Mouse (Mus musculus) midbrain, embryonic 10.5 days (tissue): ENCODE measurements around the gene Mphosph10. TPM values are rescaled to one million over a fixed set of nuclear protein-coding genes. Genes with fewer than 3 reads are reported as not detected.

Experiments
- DNase-seq: peaks from one replicate; pipeline ENCODE4 v3.0.0-alpha.2; 2017; ENCODE audit warnings: low spot score
- H3K27ac ChIP-seq: fragments of 300-500 bp; sonication (generic); replicated peaks from 2 replicates; pipeline ENCODE4 v1.5.1; 2016; ENCODE audit warnings: mild to moderate bottlenecking
- H3K27me3 ChIP-seq: fragments of 300-500 bp; sonication (generic); 2 replicates; pipeline ENCODE4 v1.6.1; 2016; ENCODE audit warnings: low read depth, mild to moderate bottlenecking; ENCODE audit not compliant: poor library complexity, severe bottlenecking
- H3K36me3 ChIP-seq: fragments of 300-500 bp; sonication (generic); 2 replicates; pipeline ENCODE4 v1.6.1; 2016; ENCODE audit warnings: mild to moderate bottlenecking, moderate library complexity
- H3K4me1 ChIP-seq: fragments of 300-500 bp; sonication (generic); 2 replicates; pipeline ENCODE4 v1.6.1; 2016
- H3K4me3 ChIP-seq: fragments of 300-500 bp; sonication (generic); 2 replicates; pipeline ENCODE4 v1.5.1; 2016; ENCODE audit warnings: mild to moderate bottlenecking, moderate library complexity
- H3K9me3 ChIP-seq: fragments of 300-500 bp; sonication (generic); replicated peaks from 2 replicates; pipeline ENCODE4 v1.6.1; 2016; ENCODE audit warnings: mild to moderate bottlenecking
- WGBS: fragments of 180-500 bp; shearing (Covaris S2); methylation state at CpG from one replicate; pipeline ENCODE4 v1.1.7; 2016; 5-methylcytosine and 5-hydroxymethylcytosine counted together
- polyA plus RNA-seq: library from polyadenylated mRNA; unstranded; fragments of >200 nt; fragmentation: Nextera tagmentation; extraction: Ambion mirVana; gene quantifications from 2 replicates; pipeline ENCODE4 v1.2.1, GENCODE M21; 2016

Gene Mphosph10
- polyA plus RNA-seq, 1 experiment from 2014 or later = 53.0 TPM

- WGBS = 91% methylated on average over 23 of the region's 23 CpGs
- Histone ChIP-seq H3K27me3 (no peaks in the 10 kb centered on the region), H3K36me3 (peaks cover 54% of the 10 kb centered on the region), H3K4me1 (peaks cover 18% of the 10 kb centered on the region), H3K9me3 (no peaks in the 10 kb centered on the region), H3K27ac (no peak overlapping the region), H3K4me3 (no peak overlapping the region)
- DNase-seq = no peak
Observed at GRCm38 (mm10) chr7:64371940-64372878, 19.9 kb downstream of the Mphosph10 start.

GRCm38 (mm10) chr7:64369841-64370240, 22.2 kb downstream of the Mphosph10 start:
- peaks cover 18% of the 10 kb centered on the region for H3K4me1 ChIP-seq
- H3K9me3 ChIP-seq = no peaks in the 10 kb centered on the region
- 93% methylated on average over 6 of the region's 6 CpGs for WGBS
- no peak overlapping the region for H3K27ac ChIP-seq
- no peak for DNase-seq
- no peak overlapping the region for H3K4me3 ChIP-seq
- H3K27me3 ChIP-seq = no peaks in the 10 kb centered on the region
- H3K36me3 ChIP-seq = peaks cover 54% of the 10 kb centered on the region

GRCm38 (mm10) chr7:64365863-64366262, 26.2 kb downstream of the Mphosph10 start:
- Histone ChIP-seq H3K27ac (no peak overlapping the region), H3K9me3 (no peaks in the 10 kb centered on the region), H3K4me1 (no peaks in the 10 kb centered on the region), H3K36me3 (peaks cover 89% of the 10 kb centered on the region), H3K27me3 (no peaks in the 10 kb centered on the region), H3K4me3 (no peak overlapping the region)
- no peak for DNase-seq
- 95% methylated on average over 5 of the region's 5 CpGs for WGBS

- peaks cover 89% of the 10 kb centered on the region for H3K36me3 ChIP-seq
- H3K4me3 ChIP-seq = no peak overlapping the region
- no peak for DNase-seq
- no peak overlapping the region for H3K27ac ChIP-seq
- WGBS = 84% methylated on average over 3 of the region's 3 CpGs
- no peaks in the 10 kb centered on the region for H3K27me3 ChIP-seq
- 0 out of 2 replicates have a peak, but pooled peaks cover 2% of the 10 kb centered on the region for H3K4me1 ChIP-seq
- no peaks in the 10 kb centered on the region for H3K9me3 ChIP-seq
Observed at GRCm38 (mm10) chr7:64360586-64360945, 31.5 kb downstream of the Mphosph10 start.

- WGBS = 93% methylated on average over 20 of the region's 20 CpGs
- H3K9me3 ChIP-seq = no peaks in the 10 kb centered on the region
- no peak overlapping the region for H3K4me3 ChIP-seq
- no peaks in the 10 kb centered on the region for H3K27me3 ChIP-seq
- H3K4me1 ChIP-seq = 0 out of 2 replicates have a peak, but pooled peaks cover 2% of the 10 kb centered on the region
- no peak for DNase-seq
- H3K27ac ChIP-seq = no peak overlapping the region
- H3K36me3 ChIP-seq = peaks cover 84% of the 10 kb centered on the region
Observed at GRCm38 (mm10) chr7:64359943-64360585, 32.0 kb downstream of the Mphosph10 start.

- Histone ChIP-seq H3K27ac (no peak overlapping the region), H3K9me3 (no peaks in the 10 kb centered on the region), H3K27me3 (no peaks in the 10 kb centered on the region), H3K36me3 (peaks cover 76% of the 10 kb centered on the region), H3K4me3 (no peak overlapping the region), H3K4me1 (peaks cover 15% of the 10 kb centered on the region)
- WGBS = 83% methylated on average over 6 of the region's 6 CpGs
- no peak for DNase-seq
Observed at GRCm38 (mm10) chr7:64358666-64359065, 33.4 kb downstream of the Mphosph10 start.

GRCm38 (mm10) chr7:64357405-64357804, 34.7 kb downstream of the Mphosph10 start:
- peaks cover 15% of the 10 kb centered on the region for H3K4me1 ChIP-seq
- H3K27me3 ChIP-seq = no peaks in the 10 kb centered on the region
- 92% methylated on average over 9 of the region's 9 CpGs for WGBS
- no peak overlapping the region for H3K4me3 ChIP-seq
- no peak overlapping the region for H3K27ac ChIP-seq
- H3K36me3 ChIP-seq = peaks cover 77% of the 10 kb centered on the region
- no peaks in the 10 kb centered on the region for H3K9me3 ChIP-seq
- no peak for DNase-seq

- peaks cover 19% of the 10 kb centered on the region for H3K4me1 ChIP-seq
- 85% methylated on average over 5 of the region's 5 CpGs for WGBS
- H3K36me3 ChIP-seq = peaks cover 74% of the 10 kb centered on the region
- H3K4me3 ChIP-seq = no peak overlapping the region
- no peak for DNase-seq
- H3K27me3 ChIP-seq = no peaks in the 10 kb centered on the region
- H3K9me3 ChIP-seq = no peaks in the 10 kb centered on the region
- no peak overlapping the region for H3K27ac ChIP-seq
Observed at GRCm38 (mm10) chr7:64356661-64357060, 35.4 kb downstream of the Mphosph10 start.

- WGBS = 41% methylated on average over 14 of the region's 14 CpGs
- H3K36me3 ChIP-seq = peaks cover 69% of the 10 kb centered on the region
- 0 out of 2 replicates have a peak overlapping the region, but pooled peaks have one; percentile 17 for H3K27ac ChIP-seq
- peak; percentile 20 for DNase-seq
- peaks cover 18% of the 10 kb centered on the region for H3K4me1 ChIP-seq
- no peak overlapping the region for H3K4me3 ChIP-seq
- H3K9me3 ChIP-seq = no peaks in the 10 kb centered on the region
- H3K27me3 ChIP-seq = no peaks in the 10 kb centered on the region
Observed at GRCm38 (mm10) chr7:64354206-64354605, 37.9 kb downstream of the Mphosph10 start.

GRCm38 (mm10) chr7:64351087-64351486, 41.0 kb downstream of the Mphosph10 start:
- H3K4me1 ChIP-seq = peaks cover 18% of the 10 kb centered on the region
- no peaks in the 10 kb centered on the region for H3K27me3 ChIP-seq
- H3K4me3 ChIP-seq = no peak overlapping the region
- no peak overlapping the region for H3K27ac ChIP-seq
- H3K9me3 ChIP-seq = no peaks in the 10 kb centered on the region
- 76% methylated on average over 4 of the region's 4 CpGs for WGBS
- DNase-seq = no peak
- H3K36me3 ChIP-seq = peaks cover 70% of the 10 kb centered on the region

- 92% methylated on average over 15 of the region's 15 CpGs for WGBS
- no peaks in the 10 kb centered on the region for H3K9me3 ChIP-seq
- H3K27ac ChIP-seq = no peak overlapping the region
- peaks cover 11% of the 10 kb centered on the region for H3K4me1 ChIP-seq
- no peak overlapping the region for H3K4me3 ChIP-seq
- H3K27me3 ChIP-seq = no peaks in the 10 kb centered on the region
- no peak for DNase-seq
- peaks cover 72% of the 10 kb centered on the region for H3K36me3 ChIP-seq
Observed at GRCm38 (mm10) chr7:64349147-64349861, 42.8 kb downstream of the Mphosph10 start.

- 93% methylated on average over 1 of the region's 1 CpGs for whole genome bisulfite sequencing
- no peaks in the 10 kb centered on the region for H3K27me3 ChIP-seq
- no peak overlapping the region for H3K4me3 ChIP-seq
- no peak overlapping the region for H3K27ac ChIP-seq
- no peaks in the 10 kb centered on the region for H3K9me3 ChIP-seq
- peaks cover 57% of the 10 kb centered on the region for H3K36me3 ChIP-seq
- no peak for DNase-seq
- H3K4me1 ChIP-seq = peaks cover 6% of the 10 kb centered on the region
Observed at GRCm38 (mm10) chr7:64347813-64348212, 44.3 kb downstream of the Mphosph10 start.
